Mouse (Mus musculus): ENCODE results near the gene Fank1. TPM values are rescaled to one million over a fixed set of nuclear protein-coding genes. Genes with fewer than 3 reads are reported as not detected.

Gene Fank1
- polyA plus RNA-seq, 1 experiment from 2014 or later, result 0.42 TPM

- no peaks in the 10 kb centered on the region for H3K36me3 ChIP-seq (ENCODE audit: insufficient read depth, low read length)
- no peaks in the 10 kb centered on the region for H3K27me3 ChIP-seq (ENCODE audit: insufficient read depth, low read length)
- H3K27ac ChIP-seq, result no peak overlapping the region
- WGBS, result 85% methylated on average over 4 of the region's 4 CpGs
- H3K4me2 ChIP-seq (ENCODE audit: low read length), result no peak overlapping the region
- H3K9ac ChIP-seq (ENCODE audit: low read depth, low read length), result no peak overlapping the region
- H3K9me3 ChIP-seq (replicated peaks; ENCODE audit: low read length), result no peaks in the 10 kb centered on the region
- no peaks in the 10 kb centered on the region for H3K4me1 ChIP-seq (replicated peaks; ENCODE audit: insufficient read depth, low read length)
- TF ChIP-seq CTCF (IDR thresholded peaks at IDR 0.05; ENCODE audit: low read depth), result no peak
- DNase-seq (ENCODE audit: low spot score), result no peak
- no peak for ATAC-seq (replicated peaks; ENCODE audit: low FRiP score, low read depth)
- no peak overlapping the region for H3K4me3 ChIP-seq (replicated peaks; ENCODE audit: low read depth, low read length)
Measured at GRCm38 (mm10) chr7:133889986-133890385, 113.3 kb downstream of the Fank1 start.

- no peaks in the 10 kb centered on the region for H3K36me3 ChIP-seq (ENCODE audit: insufficient read depth, low read length)
- H3K4me1 ChIP-seq (replicated peaks; ENCODE audit: insufficient read depth, low read length), result no peaks in the 10 kb centered on the region
- H3K27ac ChIP-seq, result no peak overlapping the region
- no peaks in the 10 kb centered on the region for H3K9me3 ChIP-seq (replicated peaks; ENCODE audit: low read length)
- H3K27me3 ChIP-seq (ENCODE audit: insufficient read depth, low read length), result no peaks in the 10 kb centered on the region
- H3K9ac ChIP-seq (ENCODE audit: low read depth, low read length), result no peak overlapping the region
- ATAC-seq (replicated peaks; ENCODE audit: low FRiP score, low read depth), result no peak
- TF ChIP-seq CTCF (IDR thresholded peaks at IDR 0.05; ENCODE audit: low read depth), result no peak
- no peak overlapping the region for H3K4me3 ChIP-seq (replicated peaks; ENCODE audit: low read depth, low read length)
- DNase-seq (ENCODE audit: low spot score), result no peak
- WGBS, result 84% methylated on average over 9 of the region's 9 CpGs
- H3K4me2 ChIP-seq (ENCODE audit: low read length), result no peak overlapping the region
Measured at GRCm38 (mm10) chr7:133891298-133891697, 114.6 kb downstream of the Fank1 start.

GRCm38 (mm10) chr7:133891796-133892195 is 115.1 kb downstream of the Fank1 start:
- no peak for DNase-seq (ENCODE audit: low spot score)

DNA sequence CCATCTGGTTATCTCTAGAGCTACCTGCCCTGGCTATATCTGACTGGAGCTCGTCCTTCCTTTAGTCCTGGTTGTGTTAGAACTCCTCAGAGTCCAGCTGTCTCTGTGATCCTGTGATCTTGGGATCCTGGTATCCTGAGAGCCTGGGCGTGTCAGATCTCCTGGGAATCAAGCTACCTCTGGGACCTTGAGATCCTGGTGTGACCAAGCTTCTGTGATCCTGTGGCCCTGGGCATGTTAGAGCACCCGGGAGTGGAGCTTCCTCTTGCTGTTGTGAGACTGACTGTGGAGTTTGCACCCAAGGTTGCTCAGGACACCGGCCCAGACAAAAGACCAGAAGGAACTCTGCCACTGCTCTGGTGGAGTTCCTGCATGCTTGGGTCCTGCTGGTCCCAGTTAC is 122.7 kb downstream of the Fank1 start:
- Histone ChIP-seq H3K36me3 (ENCODE audit: insufficient read depth, low read length) (no peaks in the 10 kb centered on the region), H3K4me1 (replicated peaks; ENCODE audit: insufficient read depth, low read length) (no peaks in the 10 kb centered on the region), H3K27me3 (ENCODE audit: insufficient read depth, low read length) (no peaks in the 10 kb centered on the region), H3K4me2 (ENCODE audit: low read length) (no peak overlapping the region), H3K27ac (no peak overlapping the region), H3K9ac (ENCODE audit: low read depth, low read length) (no peak overlapping the region), H3K9me3 (replicated peaks; ENCODE audit: low read length) (no peaks in the 10 kb centered on the region), H3K4me3 (replicated peaks; ENCODE audit: low read depth, low read length) (no peak overlapping the region)
- ATAC-seq (replicated peaks; ENCODE audit: low FRiP score, low read depth), result no peak
- no peak for DNase-seq (ENCODE audit: low spot score)
- WGBS, result 91% methylated on average over 4 of the region's 4 CpGs
- TF ChIP-seq CTCF (IDR thresholded peaks at IDR 0.05; ENCODE audit: low read depth), result no peak

More at GRCm38 (mm10) chr7:133891796-133892195, 115.1 kb downstream of the Fank1 start:
- ATAC-seq (replicated peaks; ENCODE audit: low FRiP score, low read depth), result no peak
- Histone ChIP-seq H3K4me1 (replicated peaks; ENCODE audit: insufficient read depth, low read length) (no peaks in the 10 kb centered on the region), H3K27me3 (ENCODE audit: insufficient read depth, low read length) (no peaks in the 10 kb centered on the region), H3K4me3 (replicated peaks; ENCODE audit: low read depth, low read length) (no peak overlapping the region), H3K27ac (no peak overlapping the region), H3K36me3 (ENCODE audit: insufficient read depth, low read length) (no peaks in the 10 kb centered on the region), H3K9ac (ENCODE audit: low read depth, low read length) (no peak overlapping the region), H3K4me2 (ENCODE audit: low read length) (no peak overlapping the region), H3K9me3 (replicated peaks; ENCODE audit: low read length) (no peaks in the 10 kb centered on the region)
- 68% methylated on average over 4 of the region's 4 CpGs for WGBS
- TF ChIP-seq CTCF (IDR thresholded peaks at IDR 0.05; ENCODE audit: low read depth), result no peak

DNA sequence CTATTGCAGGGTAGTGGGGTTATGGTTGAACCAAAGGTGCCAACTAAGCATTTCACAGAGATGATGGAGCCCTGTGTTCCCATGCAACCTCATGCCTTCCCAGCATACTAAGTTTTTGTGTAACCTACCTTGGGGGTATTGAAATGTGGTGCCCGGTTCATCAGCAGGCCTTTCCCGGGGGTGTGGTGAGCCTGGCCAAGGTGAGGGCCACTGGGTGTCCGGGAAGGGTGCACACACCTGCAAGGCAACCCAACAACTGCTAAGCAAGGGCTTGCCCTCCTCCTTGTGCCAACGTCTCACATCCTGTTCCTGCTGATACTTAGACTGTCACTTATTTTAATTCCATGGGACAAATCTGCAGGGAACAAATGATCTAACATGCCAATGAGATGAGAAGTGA is 132.3 kb downstream of the Fank1 start:
- ATAC-seq (replicated peaks; ENCODE audit: low FRiP score, low read depth) (no peak), DNase-seq (ENCODE audit: low spot score) (no peak)
- no peaks in the 10 kb centered on the region for H3K27me3 ChIP-seq (ENCODE audit: insufficient read depth, low read length)
- H3K9ac ChIP-seq (ENCODE audit: low read depth, low read length), result no peak overlapping the region
- no peaks in the 10 kb centered on the region for H3K36me3 ChIP-seq (ENCODE audit: insufficient read depth, low read length)
- H3K4me1 ChIP-seq (replicated peaks; ENCODE audit: insufficient read depth, low read length), result no peaks in the 10 kb centered on the region
- H3K27ac ChIP-seq, result no peak overlapping the region
- H3K4me2 ChIP-seq (ENCODE audit: low read length), result no peak overlapping the region
- H3K9me3 ChIP-seq (replicated peaks; ENCODE audit: low read length), result no peaks in the 10 kb centered on the region; the same call in 1 of the 2 replicates
- 81% methylated on average over 4 of the region's 4 CpGs for WGBS
- H3K4me3 ChIP-seq (replicated peaks; ENCODE audit: low read depth, low read length), result no peak overlapping the region
- no peak for TF ChIP-seq CTCF (IDR thresholded peaks at IDR 0.05; ENCODE audit: low read depth)

- H3K27ac ChIP-seq, result no peak overlapping the region
- no peak for ATAC-seq (replicated peaks; ENCODE audit: low FRiP score, low read depth)
- no peaks in the 10 kb centered on the region for H3K4me1 ChIP-seq (replicated peaks; ENCODE audit: insufficient read depth, low read length)
- peak; percentile 59 for DNase-seq (ENCODE audit: low spot score)
- no peaks in the 10 kb centered on the region; the same call in none of the 2 replicates for H3K9me3 ChIP-seq (replicated peaks; ENCODE audit: low read length)
- H3K36me3 ChIP-seq (ENCODE audit: insufficient read depth, low read length), result no peaks in the 10 kb centered on the region
- no peak overlapping the region for H3K9ac ChIP-seq (ENCODE audit: low read depth, low read length)
- H3K4me2 ChIP-seq (ENCODE audit: low read length), result no peak overlapping the region
- TF ChIP-seq CTCF (IDR thresholded peaks at IDR 0.05; ENCODE audit: low read depth), result no peak
- H3K27me3 ChIP-seq (ENCODE audit: insufficient read depth, low read length), result no peaks in the 10 kb centered on the region
- WGBS, result 25% methylated on average over 7 of the region's 7 CpGs
- no peak overlapping the region for H3K4me3 ChIP-seq (replicated peaks; ENCODE audit: low read depth, low read length)
Measured at GRCm38 (mm10) chr7:133909833-133910375, 133.2 kb downstream of the Fank1 start.

DNA sequence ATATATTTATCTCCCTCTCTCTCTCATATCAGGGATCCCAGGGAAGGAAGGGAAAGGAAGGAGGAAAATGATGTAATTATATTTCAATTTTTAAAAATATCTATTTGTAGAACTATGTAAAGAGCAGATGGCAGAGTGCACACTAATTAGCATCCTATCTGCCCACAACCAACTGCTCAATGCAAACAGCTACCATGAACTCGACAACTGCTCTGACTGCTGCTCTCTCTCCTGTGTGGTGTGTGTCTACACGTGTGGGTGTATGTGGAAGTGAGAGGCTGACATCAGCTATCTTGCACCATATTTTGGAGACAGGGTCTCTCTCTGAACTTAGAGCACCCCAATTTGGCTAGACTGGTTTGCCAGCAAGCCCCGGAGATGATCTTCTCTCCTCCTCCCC is 135.2 kb downstream of the Fank1 start:
- no peak overlapping the region for H3K27ac ChIP-seq
- WGBS, result 93% methylated on average over 3 of the region's 3 CpGs
- H3K9ac ChIP-seq (ENCODE audit: low read depth, low read length), result no peak overlapping the region
- ATAC-seq (replicated peaks; ENCODE audit: low FRiP score, low read depth) (no peak), DNase-seq (ENCODE audit: low spot score) (no peak)
- TF ChIP-seq CTCF (IDR thresholded peaks at IDR 0.05; ENCODE audit: low read depth), result no peak
- no peak overlapping the region for H3K4me3 ChIP-seq (replicated peaks; ENCODE audit: low read depth, low read length)
- no peaks in the 10 kb centered on the region for H3K36me3 ChIP-seq (ENCODE audit: insufficient read depth, low read length)
- H3K9me3 ChIP-seq (replicated peaks; ENCODE audit: low read length), result no peaks in the 10 kb centered on the region; the same call in 1 of the 2 replicates
- H3K4me1 ChIP-seq (replicated peaks; ENCODE audit: insufficient read depth, low read length), result no peaks in the 10 kb centered on the region
- no peak overlapping the region for H3K4me2 ChIP-seq (ENCODE audit: low read length)
- no peaks in the 10 kb centered on the region for H3K27me3 ChIP-seq (ENCODE audit: insufficient read depth, low read length)

All from kidney, postnatal 0 days (tissue).